Mouse (Mus musculus): Measurements from ENCODE around the gene Mink1. TPM values are rescaled to one million over a fixed set of nuclear protein-coding genes. Genes with fewer than 3 reads are reported as not detected.
"Not testable (repeated sequence)": the region's sequence is repeated elsewhere in the genome, so short reads cannot be mapped to it uniquely, and the experiment has no call there.

Gene Mink1
- total RNA-seq, 2 experiments from 2014 or later, result 26.1 to 27.7 TPM

GRCm38 (mm10) chr11:70541415-70541814 is 21.3 kb upstream of the Mink1 start:
- no peak for DNase-seq
- intact Hi-C loops (cut with DNase I; ENCODE audit: low total_unique reads), result no loop called here

DNA sequence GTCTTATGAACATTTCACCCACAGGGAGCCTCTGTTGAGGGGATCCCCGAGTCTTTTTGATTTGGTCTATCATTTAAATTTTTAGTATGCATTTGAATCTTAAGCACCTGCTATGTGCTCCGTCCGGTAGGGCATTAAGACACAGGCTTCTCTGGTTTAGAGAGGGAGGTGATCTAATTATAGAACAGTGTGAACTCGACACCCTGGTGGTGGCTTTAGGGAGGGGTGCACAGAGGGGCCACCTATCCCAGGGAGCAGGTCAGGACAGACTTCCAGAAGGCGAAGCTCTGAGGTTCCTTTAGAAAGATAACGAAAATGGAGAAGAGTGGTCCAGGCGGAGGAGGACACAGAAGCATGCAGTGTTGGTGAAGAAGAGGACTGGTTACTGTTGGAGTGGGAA is 18.2 kb upstream of the Mink1 start:
- intact Hi-C loops (cut with DNase I; ENCODE audit: low total_unique reads), result no loop called here
- DNase-seq, result no peak

- intact Hi-C loops (cut with DNase I; ENCODE audit: low total_unique reads), result no loop called here
- no peak for DNase-seq
Measured at GRCm38 (mm10) chr11:70551526-70551925, 11.2 kb upstream of the Mink1 start.

DNA sequence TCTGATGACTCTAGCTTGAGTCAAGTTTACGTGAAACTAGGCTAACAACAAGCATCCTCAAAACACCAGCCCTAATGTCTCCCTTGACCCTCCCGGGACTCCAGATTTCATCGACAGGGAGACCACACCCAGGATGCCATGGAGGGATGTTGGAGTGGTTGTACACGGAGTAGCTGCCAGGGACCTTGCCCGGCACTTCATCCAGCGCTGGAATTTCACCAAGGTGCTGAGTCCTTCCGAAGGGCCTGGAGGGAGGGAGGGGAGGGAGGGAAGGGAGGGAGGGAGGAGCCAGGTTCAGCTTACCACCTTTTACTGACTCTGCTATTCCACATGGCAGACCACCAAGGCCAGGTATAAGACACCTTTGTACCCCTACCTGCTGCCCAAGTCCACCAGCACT is 8.7 kb upstream of the Mink1 start:
- intact Hi-C loops (cut with DNase I; ENCODE audit: low total_unique reads), result no loop called here
- no peak for DNase-seq

DNA sequence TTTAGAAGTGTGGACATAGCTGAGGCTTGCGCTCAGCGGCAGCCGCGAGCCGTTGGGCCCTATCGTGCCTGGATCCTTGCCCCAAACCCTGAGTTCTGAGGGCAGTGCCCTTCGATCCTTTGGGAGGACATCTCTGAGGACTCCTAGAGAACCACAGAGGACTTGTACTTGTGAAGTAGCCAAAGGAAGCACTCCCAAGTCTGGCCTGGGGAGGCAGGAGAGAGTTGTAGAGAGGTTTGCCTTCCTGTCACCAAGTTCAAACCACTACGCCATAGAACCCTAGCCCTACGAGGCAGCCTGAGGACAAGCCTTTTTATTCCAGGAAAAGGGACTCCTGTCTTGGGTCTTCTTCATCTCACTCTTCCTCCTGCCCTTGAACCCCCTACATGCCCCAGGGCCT is 5.1 kb upstream of the Mink1 start:
- no peak for DNase-seq
- intact Hi-C loops (cut with DNase I; ENCODE audit: low total_unique reads), result no loop called here

DNA sequence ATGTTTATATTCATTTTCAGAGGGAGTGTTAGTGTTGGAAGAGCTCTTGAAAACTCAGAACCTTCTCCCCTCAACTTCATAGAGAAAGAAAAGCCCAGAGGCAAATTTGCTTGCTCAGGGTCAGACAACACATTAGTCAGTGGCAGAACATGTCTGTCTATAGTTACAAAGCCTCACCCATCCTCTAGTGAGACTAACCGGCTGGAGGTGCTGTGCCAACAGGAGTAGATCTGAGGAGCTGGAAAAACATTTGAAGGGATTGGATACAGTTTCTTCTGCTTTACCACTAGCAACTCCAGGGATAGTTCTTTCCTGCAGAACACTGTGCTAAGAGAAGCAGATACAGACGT is 769 bp upstream of the Mink1 start:
- intact Hi-C loops (cut with DNase I; ENCODE audit: low total_unique reads), result loop anchor here (5.0 kb wide), 1 partner anchor 40 kb away; no protein-coding TSS in a partner anchor
- no peak for DNase-seq

GRCm38 (mm10) chr11:70562995-70563469 is 351 bp downstream of the Mink1 start:
- no peak for DNase-seq
- intact Hi-C loops (cut with DNase I; ENCODE audit: low total_unique reads), result loop anchor here (5.0 kb wide), 1 partner anchor 39 kb away; no protein-coding TSS in a partner anchor

GRCm38 (mm10) chr11:70563470-70564275 is 992 bp downstream of the Mink1 start:
- no peak for DNase-seq
- intact Hi-C loops (cut with DNase I; ENCODE audit: low total_unique reads), result loop anchor here (5.0 kb wide), 1 partner anchor 39 kb away; no protein-coding TSS in a partner anchor

- intact Hi-C loops (cut with DNase I; ENCODE audit: low total_unique reads), result loop anchor here (5.0 kb wide), 1 partner anchor 38 kb away; no protein-coding TSS in a partner anchor
- DNase-seq, result no peak
Measured at GRCm38 (mm10) chr11:70564276-70564873, 1.7 kb downstream of the Mink1 start.

GRCm38 (mm10) chr11:70566586-70566985 is 3.9 kb downstream of the Mink1 start:
- no peak for DNase-seq
- intact Hi-C loops (cut with DNase I; ENCODE audit: low total_unique reads), result no loop called here

DNA sequence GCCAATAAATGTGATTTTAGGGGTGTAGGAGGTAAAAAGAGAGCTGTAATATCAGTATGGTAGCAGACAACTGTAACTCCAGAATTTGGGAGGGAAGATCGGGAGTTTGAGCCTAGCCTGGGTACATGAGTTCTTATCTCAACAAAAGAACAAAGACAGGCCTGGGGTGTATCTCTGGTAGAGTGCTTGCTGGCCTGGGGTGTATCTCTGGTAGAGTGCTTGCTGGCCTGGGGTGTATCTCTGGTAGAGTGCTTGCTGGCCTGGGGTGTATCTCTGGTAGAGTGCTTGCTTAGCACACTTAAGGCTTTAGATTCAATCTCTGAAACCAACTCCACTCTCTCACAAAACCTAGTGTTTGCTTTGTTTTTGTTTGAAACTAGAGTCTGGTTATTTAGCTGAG is 7.9 kb downstream of the Mink1 start:
- intact Hi-C loops (cut with DNase I; ENCODE audit: low total_unique reads), result not testable (repeated sequence)

DNA sequence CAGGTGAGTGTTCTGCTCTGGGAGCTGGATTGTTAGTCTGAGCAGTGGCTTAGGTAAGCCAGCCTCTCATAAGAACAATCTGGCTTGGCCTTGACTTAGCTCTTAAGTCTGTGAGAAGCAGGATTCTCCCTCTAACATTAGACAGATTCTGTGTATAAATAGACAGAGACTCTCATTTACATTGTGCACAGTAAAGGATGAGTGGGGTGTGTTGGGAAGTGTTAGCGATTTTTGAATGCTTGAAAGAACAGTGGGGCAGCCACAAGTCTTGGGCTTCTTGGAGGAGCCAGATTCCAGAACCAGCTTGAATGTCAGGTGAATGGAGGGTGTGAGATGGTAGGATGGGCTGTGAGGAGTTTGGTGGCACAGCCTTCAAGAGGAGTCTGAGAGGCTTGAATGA is 9.0 kb downstream of the Mink1 start:
- intact Hi-C loops (cut with DNase I; ENCODE audit: low total_unique reads), result no loop called here
- DNase-seq, result no peak

More for the DNA sequence above, 7.9 kb downstream of the Mink1 start:
- DNase-seq, result not testable (repeated sequence)

GRCm38 (mm10) chr11:70572348-70572902 is 9.7 kb downstream of the Mink1 start:
- no peak for DNase-seq
- intact Hi-C loops (cut with DNase I; ENCODE audit: low total_unique reads), result no loop called here

DNA sequence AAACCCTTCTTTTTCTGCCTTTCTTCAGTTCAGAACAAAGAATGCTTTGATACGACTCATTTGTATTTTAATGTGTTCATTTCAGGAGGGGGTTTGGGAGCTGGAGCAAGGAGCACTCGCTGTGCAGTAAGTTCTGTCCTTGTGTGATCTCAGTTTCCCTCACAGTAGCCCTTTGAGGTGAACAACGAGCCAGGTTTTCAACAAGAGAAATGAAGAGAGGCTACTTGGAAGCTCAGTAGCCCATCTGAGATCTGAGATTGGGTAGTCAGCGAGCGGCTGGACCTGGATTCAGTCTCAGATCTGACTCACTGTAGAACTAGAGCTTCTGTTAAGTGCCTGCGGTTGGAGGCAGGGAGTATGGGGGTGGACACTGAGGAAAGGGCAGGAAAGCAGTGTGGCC is 11.2 kb downstream of the Mink1 start:
- no peak for DNase-seq
- intact Hi-C loops (cut with DNase I; ENCODE audit: low total_unique reads), result no loop called here

- no peak for DNase-seq
- intact Hi-C loops (cut with DNase I; ENCODE audit: low total_unique reads), result no loop called here
Measured at GRCm38 (mm10) chr11:70577201-70577600, 14.5 kb downstream of the Mink1 start.

DNA sequence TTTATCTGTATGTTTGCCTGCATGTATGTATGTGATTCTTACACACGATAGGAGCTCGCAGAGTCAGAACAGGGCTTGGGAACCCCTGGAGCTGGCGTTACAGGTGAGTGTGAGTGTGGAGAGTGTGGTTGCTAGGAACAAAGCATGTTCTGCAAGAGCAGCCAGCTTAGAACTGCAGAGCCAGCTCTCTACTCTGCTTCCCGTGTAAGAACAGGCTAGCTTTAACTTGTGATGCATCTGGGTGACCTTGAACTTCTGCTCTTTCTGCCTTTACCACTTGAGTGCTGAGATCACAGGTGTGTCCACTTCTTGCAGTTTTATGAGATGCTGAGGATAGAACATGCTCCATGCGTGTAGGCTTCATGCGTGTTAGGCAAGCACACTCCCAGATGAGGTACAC is 16.3 kb downstream of the Mink1 start:
- intact Hi-C loops (cut with DNase I; ENCODE audit: low total_unique reads), result no loop called here
- DNase-seq, result no peak

DNA sequence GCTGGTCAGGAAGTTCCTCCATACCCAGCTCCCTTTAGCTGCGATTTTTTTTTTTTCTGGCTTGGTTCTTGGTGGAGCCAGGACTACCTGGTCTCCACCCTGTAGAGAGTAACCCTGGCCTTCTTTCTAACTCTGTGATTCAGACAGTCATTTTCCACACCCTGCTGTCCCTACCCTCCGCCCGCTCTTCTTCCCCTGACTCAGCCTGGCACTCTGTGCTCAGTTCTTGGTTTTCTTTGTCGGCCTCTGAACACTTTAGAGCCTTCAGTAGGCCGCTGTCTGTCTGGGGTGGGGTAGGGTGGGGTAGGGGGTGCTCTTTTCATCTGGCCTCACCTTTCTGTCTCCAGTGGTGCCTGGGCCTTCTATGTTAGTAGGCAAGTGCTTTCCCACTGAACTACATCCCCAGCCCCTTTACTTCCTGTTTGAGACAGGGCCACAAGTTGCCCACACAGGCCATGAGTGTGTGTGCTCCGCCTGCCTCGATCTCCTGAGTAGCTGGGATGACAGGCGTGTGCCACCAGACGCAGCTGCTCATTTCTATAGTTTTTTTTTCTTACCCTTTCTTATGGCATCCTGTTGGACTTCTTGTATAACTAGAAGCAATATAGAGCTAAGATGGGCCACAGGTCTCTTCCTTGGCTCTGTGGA is 17.2 kb downstream of the Mink1 start:
- intact Hi-C loops (cut with DNase I; ENCODE audit: low total_unique reads), result no loop called here
- no peak for DNase-seq

DNA sequence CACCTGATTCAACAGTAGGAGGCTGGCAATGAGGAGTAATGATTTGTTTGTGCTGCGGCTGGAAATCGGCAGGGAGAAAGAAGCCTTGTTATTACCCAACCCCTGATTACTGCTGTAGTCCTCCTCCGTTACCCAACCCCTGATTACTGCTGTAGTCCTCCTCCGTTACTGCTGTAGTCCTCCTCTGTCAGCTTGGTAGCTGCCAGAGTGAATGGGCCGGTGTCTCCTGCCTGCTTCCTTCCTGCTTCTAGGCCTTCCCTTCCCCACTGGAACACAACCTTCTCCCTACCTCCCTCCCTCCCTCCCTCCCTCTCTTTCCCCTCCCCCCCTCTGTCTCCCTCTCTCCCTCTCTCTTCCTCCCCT is 17.7 kb downstream of the Mink1 start:
- intact Hi-C loops (cut with DNase I; ENCODE audit: low total_unique reads), result no loop called here

GRCm38 (mm10) chr11:70580921-70581320 is 18.2 kb downstream of the Mink1 start:
- no peak for DNase-seq
- intact Hi-C loops (cut with DNase I; ENCODE audit: low total_unique reads), result no loop called here

More for the DNA sequence above, 17.7 kb downstream of the Mink1 start:
- DNase-seq, result no peak

GRCm38 (mm10) chr11:70582196-70582595 is 19.5 kb downstream of the Mink1 start:
- intact Hi-C loops (cut with DNase I; ENCODE audit: low total_unique reads), result no loop called here
- no peak for DNase-seq

Measured in gastrocnemius, postnatal 14 days (tissue).